Mouse (Mus musculus): ENCODE measurements around the gene Lipe. TPM values are rescaled to one million over a fixed set of nuclear protein-coding genes. Genes with fewer than 3 reads are reported as not detected.

Lipe gene
- total RNA-seq (2023), result 10 to 100 TPM; 10.7 to 14.0 TPM

DNA sequence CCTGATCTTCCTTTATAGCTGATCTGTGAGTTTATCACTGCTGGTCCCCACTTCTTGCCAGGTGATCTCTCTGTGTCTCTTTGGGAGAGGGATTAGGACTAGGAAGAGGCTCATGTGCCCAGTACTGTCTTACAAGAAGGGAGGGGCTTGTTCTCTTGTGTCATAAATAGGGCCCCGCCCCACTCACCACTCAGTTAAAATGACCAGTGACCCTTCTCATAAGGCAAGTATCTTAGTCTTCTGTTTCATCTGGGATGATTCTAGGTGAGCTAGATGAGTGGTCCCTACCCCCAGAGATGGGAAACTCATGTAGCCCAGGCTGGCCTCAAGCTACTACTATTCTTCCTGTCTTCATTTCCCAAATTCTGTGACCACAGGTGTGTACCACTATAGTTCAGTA, at the start of gene Lipe:
Lipe (minus strand) TSS at position 101 of the 400 bp plus-strand sequence.

DNA sequence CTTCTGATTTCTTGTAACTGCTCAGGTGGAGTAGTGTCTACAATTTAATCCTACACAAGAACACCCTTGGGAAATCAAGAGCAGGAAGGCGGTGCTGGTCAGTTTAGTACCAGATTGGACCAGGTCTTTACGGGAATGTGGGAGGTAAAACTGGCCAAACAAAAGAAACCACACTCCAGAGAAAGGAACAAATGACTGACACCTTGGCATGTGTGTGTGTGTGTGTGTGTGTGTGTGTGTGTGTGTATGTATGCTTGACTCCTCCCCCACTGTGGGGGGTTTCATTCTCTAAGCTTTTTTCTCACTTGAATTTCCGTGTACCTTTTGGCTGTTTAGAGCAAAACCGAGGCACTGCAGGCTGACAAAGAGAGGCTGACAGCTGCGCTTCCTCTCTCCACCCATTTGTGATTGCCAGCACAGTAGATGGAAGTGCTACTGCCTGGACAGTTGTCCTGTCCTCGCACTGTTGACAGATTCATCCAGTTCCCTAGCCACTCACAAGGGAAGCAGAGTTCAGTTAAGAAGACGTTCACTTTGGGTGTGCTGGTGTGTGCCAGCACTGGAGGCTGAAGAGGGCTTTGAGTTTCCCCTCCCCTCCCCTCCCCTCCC, 14.4 kb upstream of the Lipe start, which contains the start of gene Cxcl17:
Cxcl17 (minus strand) TSS at position 54 of the 609 bp plus-strand sequence.

DNA sequence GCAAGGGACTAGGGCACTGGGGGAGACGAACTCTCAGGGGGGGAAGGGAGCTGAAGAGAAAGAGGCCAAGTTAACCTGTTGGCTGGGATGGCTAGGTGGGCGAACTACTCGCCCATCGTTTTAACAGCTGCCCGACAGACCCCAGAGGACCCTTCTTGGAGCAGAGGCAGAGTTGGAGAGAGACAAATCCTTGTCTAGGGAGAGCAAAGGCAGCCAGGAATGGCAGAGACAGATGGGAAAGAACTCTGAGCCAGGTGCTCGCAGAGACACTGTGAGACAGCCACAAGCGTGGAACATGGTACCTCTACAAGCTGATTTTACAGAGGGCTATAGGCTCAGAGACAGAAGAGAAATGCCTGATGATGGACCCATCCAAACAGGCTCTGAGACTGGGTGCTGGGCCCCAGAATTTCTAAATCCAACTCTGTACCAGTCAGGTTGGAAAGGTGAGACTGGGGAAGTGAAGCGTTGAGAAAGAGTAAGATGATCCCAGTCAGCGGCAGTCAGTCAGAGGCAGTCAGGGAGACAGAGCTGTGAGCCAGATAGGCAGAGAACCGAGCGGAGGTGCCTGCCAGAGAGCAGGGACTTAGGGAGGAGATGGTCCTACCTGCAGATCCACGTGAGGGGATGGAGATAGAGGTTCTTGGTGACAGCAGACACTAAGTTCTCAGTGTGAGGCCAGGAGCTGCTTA, 29.3 kb downstream of the Lipe start, which contains the start of gene Cnfn:
Cnfn (minus strand) TSS at position 667 of the 692 bp plus-strand sequence.

Other genes with a start within 250 kb of the Lipe start
- gene Pou2f2, start 219.0 kb downstream of the Lipe start, total RNA-seq (2023), result 10 to 100 TPM; 21.2 to 24.0 TPM
- gene Dedd2, start 178.1 kb downstream of the Lipe start, total RNA-seq (2023), result 10 to 100 TPM; 84.8 to 98.4 TPM
- 10 to 100 TPM; 21.4 to 23.0 TPM for gene Zfp526, start 177.3 kb downstream of the Lipe start, total RNA-seq (2023)
- gene Gsk3a, start 160.9 kb downstream of the Lipe start, total RNA-seq (2023), result 10 to 100 TPM; 89.3 to 97.2 TPM
- 10 to 100 TPM; 31.8 to 35.1 TPM for gene Erf, start 147.9 kb downstream of the Lipe start, total RNA-seq (2023)
- gene Cic, start 131.0 kb downstream of the Lipe start, total RNA-seq (2023), result 100 to 1,000 TPM; 327 to 328 TPM
- gene Pafah1b3, start 100.7 kb downstream of the Lipe start, total RNA-seq (2023), result 10 to 100 TPM; 13.4 to 13.5 TPM
- gene Prr19, start 97.3 kb downstream of the Lipe start, total RNA-seq (2023), result not detected
- gene Tmem145, start 92.6 kb downstream of the Lipe start, total RNA-seq (2023), result not detected
- gene Megf8, start 81.5 kb downstream of the Lipe start, total RNA-seq (2023), result 1 to 10 TPM; 1.3 to 1.4 TPM
- gene Cnfn, start 29.0 kb downstream of the Lipe start, total RNA-seq (2023), result not detected
- not detected for gene Cxcl17, start 14.2 kb upstream of the Lipe start, total RNA-seq (2023)
- under 1 TPM; 0.96 to 0.98 TPM for gene Ceacam1, start 78.9 kb upstream of the Lipe start, total RNA-seq (2023)
- gene Ceacam2, start 141.1 kb upstream of the Lipe start, total RNA-seq (2023), result not detected
- under 1 TPM in 1 of 2 experiments, not detected in 1; 0.65 TPM for gene Erich4, start 217.2 kb upstream of the Lipe start, total RNA-seq (2023)
- gene Dmac2, start 220.7 kb upstream of the Lipe start, total RNA-seq (2023), result 10 to 100 TPM; 61.9 to 63.2 TPM
- 1 to 10 TPM in 1 of 2 experiments, under 1 TPM in 1; 0.86 to 1.0 TPM for gene B3gnt8, start 227.9 kb upstream of the Lipe start, total RNA-seq (2023)

All from T-cell, adult 66 days (primary cell).